Mouse (Mus musculus) v-Abl transformed pro-B cells (cell line): ENCODE results near the gene Asb7.

Source experiments
- in situ Hi-C, 2 experiments: fragments of 400-800 bp; cut with MboI; formaldehyde crosslinking; loops; one replicate each; pipeline ENCODE4 v1.15.1; 2025; ENCODE audit not compliant: unreplicated experiment in 2 of 2

The Asb7 gene

DNA sequence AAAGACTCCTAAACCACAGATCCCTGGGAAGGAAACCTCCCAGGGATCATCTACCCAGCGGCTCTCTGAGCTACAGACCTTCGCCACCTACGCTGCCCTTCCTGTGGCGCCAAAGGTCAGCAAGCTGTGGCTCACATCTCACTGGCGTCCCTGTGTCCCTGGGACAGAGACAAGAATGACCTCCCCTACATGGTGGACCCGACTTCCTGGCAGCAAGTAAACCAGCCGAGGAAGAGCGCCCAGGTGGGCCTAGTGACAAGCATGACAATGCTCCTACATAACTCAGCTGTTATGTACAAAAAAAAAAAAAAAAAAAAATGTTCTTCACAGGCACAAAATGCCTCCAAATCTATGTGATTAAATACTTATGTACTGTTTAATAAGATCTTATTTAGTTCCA, 28.4 kb downstream of the Asb7 start:
- in situ Hi-C loops, result loop anchor here in 1 of 2 experiments (5.0 to 10.0 kb wide), 2 partner anchors 229 to 1346 kb away; no protein-coding TSS in a partner anchor

DNA sequence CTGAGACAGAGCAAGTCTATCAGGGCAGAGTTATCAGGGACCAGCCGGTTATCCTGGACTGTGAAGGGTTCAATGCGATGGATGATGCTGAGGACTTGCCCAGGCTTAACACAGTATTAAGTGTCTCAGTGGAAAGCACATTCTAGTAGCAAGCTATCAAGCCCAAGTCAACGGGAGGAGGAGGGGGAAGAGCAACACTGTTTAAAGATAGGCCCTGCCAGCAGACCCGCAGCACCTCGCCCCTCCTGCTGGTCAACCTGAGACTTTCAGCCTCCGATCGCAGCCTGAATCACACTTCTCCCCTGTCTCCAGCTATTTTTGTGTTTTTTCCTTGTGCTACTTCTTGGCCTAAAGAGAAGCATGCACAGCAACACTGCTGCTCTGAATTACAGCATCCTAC, 29.1 kb downstream of the Asb7 start:
- in situ Hi-C loops, result loop anchor here in 1 of 2 experiments (5.0 to 10.0 kb wide), 2 partner anchors 228 to 1345 kb away; no protein-coding TSS in a partner anchor

DNA sequence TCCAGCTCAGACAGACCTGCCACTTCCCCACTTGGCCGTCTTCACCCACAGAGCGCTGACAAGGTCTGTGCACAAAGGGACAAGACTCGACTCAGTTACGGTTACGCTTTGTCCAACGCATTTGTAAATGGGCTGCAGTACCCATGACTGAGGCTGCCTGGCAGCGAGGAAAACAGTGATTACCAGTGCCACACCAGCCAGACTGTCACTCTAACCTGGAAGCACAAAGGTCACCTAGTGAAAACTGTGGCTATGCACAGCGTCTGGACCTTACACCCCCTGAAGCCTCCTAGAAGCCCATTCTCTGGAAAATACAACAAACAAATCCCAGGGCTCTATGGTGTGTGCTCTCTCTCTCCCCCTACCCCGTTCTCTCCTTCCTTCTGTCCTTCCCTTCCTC, 33.9 kb downstream of the Asb7 start:
- in situ Hi-C loops, result loop anchor here (5.0 to 10.0 kb wide), 5 partner anchors 218 to 951 kb away; partner anchors contain the start of gene Chsy1 (in 1 of the 2)

DNA sequence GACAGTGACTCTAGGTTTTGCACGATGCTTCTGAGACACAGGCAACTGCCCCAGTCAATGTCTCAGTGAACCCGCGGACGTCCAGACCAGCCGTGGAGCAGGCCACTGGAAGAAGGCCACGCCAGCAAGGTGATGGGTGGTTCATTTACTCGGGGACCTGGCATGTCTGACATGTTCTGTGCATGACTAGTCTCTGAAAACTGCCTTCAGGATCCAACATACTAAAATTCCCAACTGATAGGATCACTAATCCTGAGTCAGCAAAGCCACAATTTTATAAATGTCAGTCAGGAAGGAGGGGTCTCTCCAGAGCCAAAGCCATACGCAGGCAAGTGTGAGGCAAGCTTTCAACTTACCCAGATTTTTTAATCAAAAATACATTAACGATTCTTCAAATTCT, 35.8 kb downstream of the Asb7 start:
- in situ Hi-C loops, result loop anchor here (10.0 kb wide), 2 partner anchors 549 to 949 kb away; partner anchors contain the start of gene Chsy1 (in 1 of the 2)

DNA sequence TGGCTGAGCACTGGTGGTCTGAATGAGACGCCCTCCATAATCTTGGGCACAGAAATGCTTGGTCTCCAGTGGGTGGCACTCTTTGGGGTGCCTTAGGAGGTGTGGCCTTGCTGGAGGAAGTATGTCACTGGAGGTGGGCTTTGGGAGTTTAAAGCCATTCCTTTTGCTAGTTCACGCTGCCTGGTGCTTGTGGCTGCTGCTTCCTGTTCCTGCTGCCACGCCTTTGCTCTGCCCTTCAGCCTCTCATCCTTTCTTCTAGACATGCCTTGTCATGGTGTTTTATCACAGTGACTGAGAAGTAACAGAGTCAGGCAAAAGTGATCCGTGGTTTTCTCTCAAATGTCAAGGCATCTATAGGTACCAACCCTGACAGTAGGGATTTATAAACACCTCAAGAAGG, 37.2 kb downstream of the Asb7 start:
- in situ Hi-C loops, result loop anchor here (10.0 kb wide), 2 partner anchors 547 to 947 kb away; partner anchors contain the start of gene Chsy1 (in 1 of the 2)

DNA sequence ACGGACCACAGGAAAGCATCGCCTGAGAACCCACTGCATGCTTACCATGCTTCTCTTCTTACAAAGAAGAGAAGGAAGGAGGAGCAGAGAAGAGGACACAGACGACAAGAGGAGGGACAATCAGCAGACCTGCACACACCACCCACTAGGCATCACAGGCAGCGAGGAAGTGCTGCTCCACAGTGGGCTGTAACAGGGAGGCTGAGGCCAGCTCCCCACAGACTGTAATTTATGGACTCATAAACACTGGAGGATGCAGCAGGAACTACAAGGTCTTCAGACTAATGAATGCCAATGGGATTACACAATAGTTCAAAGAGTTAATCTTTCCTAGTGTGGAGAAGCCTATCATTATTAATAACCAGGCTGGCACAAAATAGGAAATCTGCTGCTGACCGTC, 38.5 kb downstream of the Asb7 start:
- in situ Hi-C loops, result loop anchor here (10.0 kb wide), 2 partner anchors 546 to 946 kb away; partner anchors contain the start of gene Chsy1 (in 1 of the 2)

DNA sequence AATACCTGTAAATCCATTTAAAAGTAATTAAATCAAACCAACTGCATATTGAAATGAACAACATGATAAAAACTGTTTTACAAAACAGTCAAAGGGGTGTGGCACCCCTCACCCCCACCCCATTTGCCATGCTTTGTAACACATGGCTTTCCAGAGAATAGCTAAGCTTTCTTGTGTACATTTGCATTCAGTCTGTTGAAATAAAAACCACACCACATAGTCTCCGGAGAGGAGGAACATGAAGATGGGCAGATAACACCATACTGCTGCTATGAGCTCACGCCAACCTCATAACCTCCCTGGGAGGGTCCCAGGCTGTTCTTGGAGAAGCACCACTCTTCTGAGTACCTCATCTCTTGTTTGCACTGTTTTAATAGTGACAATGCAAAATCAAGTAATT, 40.2 kb downstream of the Asb7 start:
- in situ Hi-C loops, result no loop called here

DNA sequence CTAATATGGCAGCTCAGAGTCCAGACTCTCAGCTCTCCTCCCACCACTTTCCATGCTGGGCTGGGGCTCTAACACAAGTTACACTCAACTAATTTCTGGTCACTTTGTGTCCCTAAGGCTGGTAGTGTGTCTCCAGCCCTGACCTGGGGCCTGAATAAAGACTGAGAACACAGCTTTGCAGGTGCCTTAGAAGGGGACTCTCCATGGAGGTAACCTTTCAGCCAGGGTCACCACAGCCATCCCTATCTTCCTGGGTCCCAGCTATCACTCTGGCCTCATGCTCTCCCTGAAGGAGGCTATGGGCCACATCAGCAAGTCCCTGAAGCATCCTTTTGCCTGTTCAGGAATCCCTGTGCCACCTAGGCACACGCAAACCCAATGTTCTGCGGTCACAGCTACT, 43.7 kb downstream of the Asb7 start:
- in situ Hi-C loops, result no loop called here

DNA sequence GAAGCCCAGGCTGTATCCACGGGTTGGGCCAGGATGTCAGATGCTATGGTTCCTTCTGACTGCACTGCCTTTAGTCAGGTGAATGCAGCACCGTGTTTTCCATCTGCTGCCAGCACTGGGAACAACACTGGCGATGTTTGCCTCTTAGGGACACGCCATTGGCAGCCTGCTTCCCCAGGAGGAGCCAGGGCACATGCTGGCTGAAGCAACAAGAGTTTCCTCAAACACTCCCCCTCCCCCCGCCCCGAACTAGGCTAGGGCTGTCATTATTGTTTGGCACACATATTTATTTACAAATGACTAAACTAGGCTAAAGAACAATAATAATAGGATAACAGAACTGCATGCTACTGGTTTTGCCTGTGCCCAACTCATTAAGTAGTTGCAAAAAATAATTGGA, 56.0 kb downstream of the Asb7 start:
- in situ Hi-C loops, result no loop called here

DNA sequence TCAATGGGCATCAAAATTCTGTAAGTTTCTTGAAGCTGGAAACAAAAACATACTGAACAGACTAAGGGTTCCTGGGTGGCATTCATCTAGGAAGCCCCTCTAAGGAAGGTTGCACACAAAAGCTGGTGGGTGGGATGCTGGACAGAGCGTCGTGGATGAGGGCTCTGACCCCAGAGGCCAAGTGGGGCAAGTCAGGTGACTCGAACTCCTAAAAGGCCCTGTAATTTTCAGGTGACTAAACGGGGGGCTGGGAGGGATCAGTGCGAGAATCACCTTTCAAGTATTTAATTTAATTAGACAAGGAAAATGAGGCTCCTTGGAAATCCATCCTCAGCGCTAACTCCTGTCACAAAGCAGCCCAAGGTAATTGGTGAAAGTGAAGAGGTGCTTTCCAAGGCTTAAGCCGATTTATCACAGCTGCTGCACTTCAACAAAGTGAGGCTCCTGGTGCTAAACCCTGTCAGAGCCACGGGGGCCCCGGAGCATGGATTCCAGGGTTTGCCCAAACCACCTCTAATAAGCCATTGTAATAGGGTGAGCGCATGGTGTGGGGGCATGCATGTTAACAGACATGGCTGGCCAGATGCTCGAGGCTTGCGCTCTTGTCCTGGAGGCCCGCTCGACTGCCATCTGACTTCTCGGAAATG, 59.1 kb downstream of the Asb7 start:
- in situ Hi-C loops, result no loop called here

DNA sequence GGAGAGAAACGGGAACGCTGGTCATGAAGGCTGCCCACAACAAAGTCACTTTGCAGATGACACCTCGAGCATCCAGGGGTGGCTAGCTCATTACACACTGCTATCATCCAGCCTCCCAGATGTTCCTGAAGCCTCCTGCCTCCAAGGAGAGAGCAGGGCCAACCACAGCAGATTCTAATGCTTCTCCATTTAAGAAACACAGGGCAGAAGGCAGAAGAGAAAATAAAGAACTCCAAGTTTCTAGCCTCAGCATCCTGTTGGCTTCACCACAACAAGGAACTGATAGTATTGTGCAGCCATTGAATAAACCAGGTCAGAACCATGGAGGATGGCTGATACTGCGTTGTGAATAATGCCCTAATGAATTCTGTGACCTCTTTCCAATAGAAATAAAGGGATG, 60.0 kb downstream of the Asb7 start:
- in situ Hi-C loops, result no loop called here

DNA sequence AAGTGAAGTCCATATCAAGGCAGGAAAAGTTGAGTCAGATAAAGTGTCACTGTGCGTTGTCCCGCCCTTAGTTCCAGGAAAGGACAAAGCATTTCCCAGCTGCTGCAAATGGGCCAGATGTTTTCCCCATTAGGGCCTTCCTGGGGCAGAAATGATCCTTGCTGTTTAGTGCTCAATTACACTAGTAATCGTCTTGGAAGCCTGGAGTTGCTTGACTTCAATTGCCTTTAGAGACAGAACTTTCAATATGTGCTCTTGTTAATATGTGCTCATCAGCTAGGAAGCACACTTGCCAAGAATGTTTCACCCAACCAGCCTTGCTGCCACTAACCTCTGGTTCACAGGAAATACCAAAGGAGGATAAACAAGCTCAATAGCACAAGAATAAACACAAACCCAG, 66.0 kb downstream of the Asb7 start:
- in situ Hi-C loops, result no loop called here

DNA sequence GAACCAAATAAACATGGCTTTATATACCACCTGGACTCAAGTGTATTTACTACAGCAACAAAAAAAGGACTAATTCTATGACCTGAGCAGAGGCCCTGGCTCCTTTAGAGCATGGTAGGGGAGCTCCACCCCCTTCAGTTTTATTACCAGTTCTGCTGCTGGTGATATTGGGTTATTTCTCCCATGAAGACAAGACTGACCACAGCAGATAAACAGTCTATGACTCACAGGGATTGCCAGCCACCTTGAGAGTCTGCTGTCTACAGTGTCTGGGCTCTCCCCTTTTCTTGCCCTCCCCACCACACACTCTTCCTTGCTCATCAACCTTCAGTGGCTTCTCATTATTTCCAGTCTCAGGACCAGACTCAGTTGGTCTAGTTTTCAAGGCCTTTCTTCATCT, 87.5 kb downstream of the Asb7 start:
- in situ Hi-C loops, result no loop called here

DNA sequence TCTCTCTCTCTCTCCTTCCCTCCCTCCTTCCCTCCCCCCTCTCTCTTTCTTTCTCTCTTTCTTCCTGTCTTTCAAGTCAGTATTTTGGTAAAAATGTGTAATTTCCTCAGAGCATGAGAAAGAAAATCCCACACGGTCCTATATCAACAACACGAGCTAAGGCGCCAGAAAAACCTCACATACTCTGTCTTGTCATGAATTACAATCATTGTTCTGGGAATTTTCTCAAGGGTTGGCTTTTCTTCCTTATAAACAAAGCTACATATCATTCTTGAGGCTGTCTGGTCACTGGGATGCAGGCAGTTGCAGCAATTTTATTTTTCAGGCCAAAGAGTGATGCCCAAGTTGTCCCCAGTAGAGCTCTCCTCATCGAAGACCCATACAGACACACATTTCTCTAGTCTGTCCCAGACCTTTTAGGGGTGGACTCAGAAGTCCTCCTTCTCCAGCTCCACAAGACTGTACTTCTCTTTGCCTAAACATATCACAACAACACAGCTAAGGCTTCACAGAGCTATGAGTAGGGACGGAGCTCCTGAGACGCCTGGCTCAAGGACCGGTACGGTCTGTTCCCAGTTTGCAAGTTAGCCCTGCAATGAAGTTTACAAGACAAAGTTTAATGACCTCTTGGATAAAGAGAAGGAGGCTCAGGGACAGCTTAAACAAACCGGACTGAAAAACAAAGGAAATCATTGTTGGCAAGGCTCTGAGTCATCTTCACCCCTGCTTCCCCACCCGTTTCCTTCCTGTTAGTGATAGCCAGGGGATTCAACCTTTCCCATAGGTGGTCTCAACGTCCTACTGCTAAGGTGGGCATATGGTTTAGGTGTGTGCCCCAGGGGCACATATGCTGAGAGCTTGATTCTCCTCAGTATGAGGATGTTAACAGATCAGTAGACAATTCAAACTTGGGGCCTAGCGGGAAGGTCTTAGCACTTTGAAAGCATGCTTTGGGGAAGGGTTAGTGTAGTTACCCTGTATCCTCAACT, 88.5 kb downstream of the Asb7 start:
- in situ Hi-C loops, result no loop called here

DNA sequence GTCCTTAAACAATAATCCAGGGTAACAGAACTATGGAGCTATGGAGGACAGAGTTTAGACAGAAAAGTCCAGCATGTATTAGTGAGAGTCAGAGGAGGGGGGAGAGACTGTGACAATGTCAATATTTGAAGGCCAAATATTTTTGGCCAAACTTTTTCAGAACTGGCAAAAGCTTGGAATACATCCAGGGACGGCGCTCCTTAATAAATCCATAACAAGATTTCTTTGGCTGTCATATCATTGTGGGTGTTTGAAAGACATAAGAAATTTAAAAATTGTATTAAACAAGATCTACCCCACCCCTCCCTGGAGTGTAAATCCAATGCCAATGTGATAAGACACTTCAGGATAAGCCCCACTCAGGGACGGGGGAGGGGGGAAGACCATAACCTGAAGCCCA, 89.3 kb downstream of the Asb7 start:
- in situ Hi-C loops, result no loop called here

DNA sequence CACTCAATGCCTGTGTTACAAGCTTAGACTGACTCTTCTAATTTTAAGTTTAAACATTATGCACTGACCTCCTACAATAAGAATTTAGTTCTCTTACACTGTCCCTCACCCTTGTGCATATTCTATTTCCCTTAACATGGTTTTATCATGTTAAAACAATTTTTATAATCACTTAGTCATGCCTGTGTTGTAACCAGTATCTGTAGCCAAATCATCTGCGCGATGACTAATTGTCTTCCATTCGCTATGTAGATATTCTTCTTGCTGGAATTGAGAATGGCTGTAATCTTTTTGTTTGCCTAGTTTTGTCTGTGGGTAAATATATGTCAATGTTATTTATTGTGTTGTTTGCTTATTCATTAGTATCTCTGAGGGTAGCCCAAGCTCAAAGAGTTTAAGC, 91.5 kb downstream of the Asb7 start:
- in situ Hi-C loops, result no loop called here
